Mouse (Mus musculus): ENCODE data around the gene Klhdc7a. TPM values are rescaled to one million over a fixed set of nuclear protein-coding genes. Genes with fewer than 3 reads are reported as not detected.
A peak's percentile ranks its signal among the peaks of the same experiment; 100 is the strongest.

Gene Klhdc7a
- total RNA-seq, 1 experiment: 1.9 TPM

DNA sequence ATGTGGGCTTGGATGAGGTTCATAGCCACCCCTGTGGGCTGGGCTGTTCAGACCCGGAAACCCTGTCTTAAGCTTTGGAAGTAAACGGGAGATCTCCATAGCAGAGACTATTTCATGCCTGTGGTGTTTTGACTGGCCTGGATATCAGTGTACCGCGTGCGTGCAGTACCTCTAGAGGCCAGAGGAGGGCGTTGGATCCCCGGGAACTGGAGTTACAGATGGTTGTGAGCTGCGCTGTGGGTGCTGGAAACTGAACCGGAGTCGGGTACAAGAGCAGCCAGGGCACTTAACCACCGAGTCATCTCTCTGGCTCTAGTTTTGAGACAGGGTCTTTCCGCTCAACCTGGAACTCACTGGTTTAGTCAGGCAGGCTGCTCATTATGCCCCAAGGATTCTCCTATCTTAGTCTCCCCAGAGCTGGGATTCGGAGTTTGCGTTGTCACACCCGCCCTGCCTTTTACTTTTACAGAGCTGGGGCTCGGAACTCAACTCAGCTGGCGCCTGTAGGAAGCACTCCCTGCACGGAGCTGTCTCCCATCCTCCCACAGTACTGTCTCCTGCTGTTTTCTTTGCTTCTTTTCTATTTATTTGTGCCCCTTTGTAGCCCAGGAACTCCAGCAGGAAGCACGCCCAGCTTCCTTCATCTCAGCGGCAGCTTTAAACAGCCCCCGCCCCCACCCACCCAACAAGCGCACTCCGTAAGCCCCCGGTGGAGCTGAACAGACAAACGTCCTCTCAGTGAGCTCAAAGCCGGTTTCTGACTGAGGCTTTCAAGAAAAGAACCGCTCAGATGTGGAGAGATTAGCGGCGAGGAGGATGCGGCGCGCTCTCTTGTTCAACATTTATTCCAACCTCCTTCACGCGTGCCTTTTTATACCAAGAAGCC lies 42.3 kb downstream of the Klhdc7a start:
- Histone ChIP-seq H3K9ac (ENCODE audit: insufficient read depth, low read depth, low read length, poor library complexity, severe bottlenecking) (no peak overlapping the region), H3K4me3 (ENCODE audit: insufficient read depth in 1 of 2, low read depth in 1 of 2, low read length in 2 of 2, poor library complexity in 1 of 2, severe bottlenecking in 1 of 2) (0 out of 4 replicates have a peak overlapping the region, but pooled peaks have one; percentile 2 to 20), H3K36me3 (ENCODE audit: control insufficient read depth, insufficient read depth, low read length, poor library complexity, severe bottlenecking) (no peaks in the 10 kb centered on the region), H3K9me3 (ENCODE audit: control insufficient read depth, insufficient read depth, low read depth, low read length) (no peaks in the 10 kb centered on the region), H3K4me1 (ENCODE audit: control insufficient read depth in 2 of 2, insufficient read depth in 2 of 2, low read length in 2 of 2, poor library complexity in 1 of 2) (no peaks in the 10 kb centered on the region; a peak in 1 of 4 replicates), H3K27ac (ENCODE audit: insufficient read depth, low read depth, low read length, poor library complexity, severe bottlenecking) (no peak overlapping the region)
- DNase-seq (ENCODE audit: low read depth, low spot score): peak; percentile 33
- TF ChIP-seq HCFC1 (IDR thresholded peaks at IDR 0.05; ENCODE audit: borderline replicate concordance, insufficient read depth, low read length): no peak
- TF ChIP-seq ZNF384 (IDR thresholded peaks at IDR 0.05; ENCODE audit: low read depth, low read length): no peak
- no peak for TF ChIP-seq CHD2 (IDR thresholded peaks at IDR 0.05; ENCODE audit: low read depth, low read length)
- no peak for TF ChIP-seq MAFK (IDR thresholded peaks at IDR 0.05; ENCODE audit: insufficient read depth, low read depth, low read length)
- TF ChIP-seq ZC3H11A (IDR thresholded peaks at IDR 0.05; ENCODE audit: borderline replicate concordance, low read depth, low read length): no peak
- in situ Hi-C loops (cut with MboI; ENCODE audit: low sequenced_read_pairs in 2 of 2, unreplicated experiment in 2 of 2): no loop called here

DNA sequence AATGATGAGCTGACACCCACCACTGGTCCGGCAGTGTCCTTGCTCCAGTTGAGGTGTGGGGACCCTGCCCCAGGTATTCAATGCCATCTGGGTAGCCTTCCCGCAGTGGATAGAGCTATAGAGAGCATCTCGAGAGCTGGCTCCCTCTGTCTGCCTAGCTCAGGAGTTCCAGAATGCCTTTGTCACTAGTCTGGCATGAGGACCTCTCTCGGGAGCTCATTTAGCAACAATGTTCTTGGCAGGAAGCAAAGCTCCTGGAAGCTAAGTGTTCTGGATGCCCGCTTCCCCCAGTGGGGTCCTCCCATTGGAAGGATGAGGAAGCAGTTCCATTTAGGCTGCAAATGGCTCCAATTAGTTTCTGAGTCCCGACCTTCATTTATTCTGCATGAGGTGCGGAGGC lies 51.1 kb downstream of the Klhdc7a start:
- in situ Hi-C loops (cut with MboI; ENCODE audit: low sequenced_read_pairs in 2 of 2, unreplicated experiment in 2 of 2): no loop called here

More for the DNA sequence above, 51.1 kb downstream of the Klhdc7a start:
- no peaks in the 10 kb centered on the region for H3K36me3 ChIP-seq (ENCODE audit: control insufficient read depth, insufficient read depth, low read length, poor library complexity, severe bottlenecking)
- TF ChIP-seq HCFC1 (IDR thresholded peaks at IDR 0.05; ENCODE audit: borderline replicate concordance, insufficient read depth, low read length): no peak
- no peak for TF ChIP-seq ZNF384 (IDR thresholded peaks at IDR 0.05; ENCODE audit: low read depth, low read length)
- no peak for TF ChIP-seq CHD2 (IDR thresholded peaks at IDR 0.05; ENCODE audit: low read depth, low read length)
- no peak for TF ChIP-seq MAFK (IDR thresholded peaks at IDR 0.05; ENCODE audit: insufficient read depth, low read depth, low read length)
- no peak for TF ChIP-seq ZC3H11A (IDR thresholded peaks at IDR 0.05; ENCODE audit: borderline replicate concordance, low read depth, low read length)
- no peak for DNase-seq (ENCODE audit: low read depth, low spot score)
- no peak overlapping the region for H3K27ac ChIP-seq (ENCODE audit: insufficient read depth, low read depth, low read length, poor library complexity, severe bottlenecking)
- no peak overlapping the region for H3K4me3 ChIP-seq (ENCODE audit: insufficient read depth in 1 of 2, low read depth in 1 of 2, low read length in 2 of 2, poor library complexity in 1 of 2, severe bottlenecking in 1 of 2)
- no peaks in the 10 kb centered on the region for H3K4me1 ChIP-seq (ENCODE audit: control insufficient read depth in 2 of 2, insufficient read depth in 2 of 2, low read length in 2 of 2, poor library complexity in 1 of 2)
- H3K9me3 ChIP-seq (ENCODE audit: control insufficient read depth, insufficient read depth, low read depth, low read length): no peaks in the 10 kb centered on the region
- H3K9ac ChIP-seq (ENCODE audit: insufficient read depth, low read depth, low read length, poor library complexity, severe bottlenecking): no peak overlapping the region

Other genes with a start within 250 kb of the Klhdc7a start
- gene Pax7, start 134.5 kb downstream of the Klhdc7a start, total RNA-seq (2012; rRNA removed): 0.09 and 0.21 TPM in 2 replicates

All from ES-E14 (cell line).